Mouse (Mus musculus) heart, embryonic 16.5 days (tissue): Measurements from ENCODE around the gene Klhl40. TPM values are rescaled to one million over a fixed set of nuclear protein-coding genes. Genes with fewer than 3 reads are reported as not detected.

ENCODE experiments used
- ATAC-seq: fragments of 200-750 bp; cut with Nextera tagmentation; replicated peaks from 2 replicates; pipeline ENCODE4 v1.8.0; 2017; ENCODE audit warnings: moderate number of reproducible peaks; ENCODE audit not compliant: insufficient read depth, low FRiP score; ENCODE audit errors: extremely low read depth
- H3K27ac ChIP-seq: fragments of 300-500 bp; sonication (generic); 2 replicates; pipeline ENCODE4 v1.5.1; 2014; ENCODE audit warnings: mild to moderate bottlenecking, low read length, control low read depth, moderate library complexity
- H3K27me3 ChIP-seq: fragments of 300-500 bp; sonication (generic); 2 replicates; pipeline ENCODE4 v1.6.1; 2014; ENCODE audit warnings: low read length, mixed read lengths; ENCODE audit not compliant: control insufficient read depth, insufficient read depth
- H3K36me3 ChIP-seq: fragments of 300-500 bp; sonication (generic); 2 replicates; pipeline ENCODE4 v1.6.1; 2014; ENCODE audit not compliant: control insufficient read depth, insufficient read depth
- H3K4me1 ChIP-seq: fragments of 300-500 bp; sonication (generic); 2 replicates; pipeline ENCODE4 v1.6.1; 2014; ENCODE audit warnings: low read length, mixed read lengths; ENCODE audit not compliant: control insufficient read depth, insufficient read depth
- H3K4me2 ChIP-seq: fragments of 300-500 bp; sonication (generic); 2 replicates; pipeline ENCODE4 v1.6.1; 2014; ENCODE audit warnings: low read depth, mild to moderate bottlenecking, control low read depth, low read length
- H3K4me3 ChIP-seq: fragments of 300-500 bp; sonication (generic); 2 replicates; pipeline ENCODE4 v1.5.1; 2014; ENCODE audit warnings: mild to moderate bottlenecking, control low read depth, low read length
- H3K9ac ChIP-seq: fragments of 300-500 bp; sonication (generic); 2 replicates; pipeline ENCODE4 v1.6.1; 2014; ENCODE audit warnings: low read length, control low read depth
- H3K9me3 ChIP-seq: fragments of 300-500 bp; sonication (generic); replicated peaks from 2 replicates; pipeline ENCODE4 v1.6.1; 2016; ENCODE audit warnings: low read length; ENCODE audit not compliant: control insufficient read depth
- WGBS: fragments of 180-500 bp; shearing (Covaris S2); extraction: QIAGEN DNeasy Blood & Tissue Kit; methylation state at CpG from one replicate; pipeline ENCODE4 v1.1.7; 2014; 5-methylcytosine and 5-hydroxymethylcytosine counted together
- polyA plus RNA-seq: library from polyadenylated mRNA; unstranded; fragments of >200 nt; fragmentation: Nextera tagmentation; extraction: Ambion mirVana; gene quantifications from 2 replicates; pipeline ENCODE4 v1.2.1, GENCODE M21; 2015

The Klhl40 gene
- polyA plus RNA-seq, 1 experiment from 2014 or later, result 6.8 TPM

- no peak overlapping the region for H3K4me3 ChIP-seq
- H3K27ac ChIP-seq, result 0 out of 2 replicates have a peak overlapping the region, but pooled peaks have one; percentile 10
- H3K4me1 ChIP-seq, result peaks cover 17% of the 10 kb centered on the region
- peaks cover 9% of the 10 kb centered on the region for H3K27me3 ChIP-seq
- H3K4me2 ChIP-seq, result no peak overlapping the region
- H3K36me3 ChIP-seq, result peaks cover 9% of the 10 kb centered on the region
- 0 out of 2 replicates have a peak overlapping the region, but pooled peaks have one; percentile 4 for H3K9ac ChIP-seq
- H3K9me3 ChIP-seq, result no peaks in the 10 kb centered on the region
- no peak for ATAC-seq
- 50% methylated on average over 5 of the region's 5 CpGs for WGBS
Observed at GRCm38 (mm10) chr9:121772412-121772811, 5.0 kb upstream of the Klhl40 start.

DNA sequence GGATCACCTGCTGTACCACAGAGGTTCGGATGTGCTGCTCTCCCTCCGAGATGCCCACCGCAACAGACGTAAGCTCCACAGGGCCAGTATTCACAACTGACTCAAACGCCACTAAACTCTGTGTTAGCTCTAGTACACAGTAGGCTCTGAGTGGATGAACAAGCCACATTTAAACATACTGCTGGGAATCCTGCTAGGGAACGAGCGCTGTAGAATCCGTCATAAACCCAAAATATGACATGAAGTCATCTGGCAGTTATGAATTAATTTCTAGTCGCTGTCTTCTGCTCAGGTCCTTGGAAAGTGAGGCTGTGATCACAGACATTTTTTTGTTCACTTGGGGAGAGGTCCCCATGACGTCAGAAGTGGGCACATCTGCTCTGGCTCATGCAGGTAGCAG lies 1.5 kb upstream of the Klhl40 start:
- ATAC-seq, result no peak
- peak overlapping the region; percentile 55 for H3K9ac ChIP-seq
- peaks cover 26% of the 10 kb centered on the region for H3K4me1 ChIP-seq
- H3K27me3 ChIP-seq, result peaks cover 32% of the 10 kb centered on the region
- H3K27ac ChIP-seq, result peak overlapping the region; percentile 85
- H3K4me2 ChIP-seq, result peak overlapping the region; percentile 44; the same call in 1 of the 2 replicates
- no peaks in the 10 kb centered on the region for H3K36me3 ChIP-seq
- WGBS, result 67% methylated on average over 10 of the region's 10 CpGs
- H3K9me3 ChIP-seq, result no peaks in the 10 kb centered on the region
- H3K4me3 ChIP-seq, result no peak overlapping the region

DNA sequence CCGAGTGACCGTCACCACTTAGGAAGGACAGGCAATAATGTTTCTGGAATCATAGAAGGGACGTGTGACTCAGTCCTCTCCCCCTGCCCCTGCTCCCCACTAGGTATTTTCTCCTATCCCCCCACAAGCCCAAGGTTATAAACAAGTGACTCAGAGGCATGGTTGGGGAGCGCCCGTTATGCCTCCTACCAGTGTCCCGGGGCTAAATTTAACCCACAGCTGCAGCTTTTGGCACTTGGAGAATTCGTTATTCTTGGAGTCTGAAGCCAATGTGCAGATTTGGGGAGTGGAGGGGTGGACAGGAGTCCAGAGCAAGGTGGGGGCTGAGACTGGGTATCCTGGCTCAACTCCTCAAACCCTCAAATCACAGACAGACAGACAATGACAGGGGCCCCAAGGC lies 896 bp upstream of the Klhl40 start:
- peak overlapping the region; percentile 55 for H3K9ac ChIP-seq
- WGBS, result 47% methylated on average over 7 of the region's 7 CpGs

GRCm38 (mm10) chr9:121778066-121778624 lies 738 bp downstream of the Klhl40 start:
- 11% methylated on average over 54 of the region's 54 CpGs for WGBS
- Histone ChIP-seq H3K36me3 (no peaks in the 10 kb centered on the region), H3K4me2 (peak overlapping the region; percentile 84), H3K4me1 (peaks cover 28% of the 10 kb centered on the region), H3K9ac (peak overlapping the region; percentile 63), H3K4me3 (peak overlapping the region; percentile 49), H3K27ac (no peak overlapping the region), H3K9me3 (no peaks in the 10 kb centered on the region), H3K27me3 (peaks cover 32% of the 10 kb centered on the region)
- 0 out of 2 replicates have a peak, but pooled peaks have one; percentile 4 for ATAC-seq

More for the DNA sequence above, 896 bp upstream of the Klhl40 start:
- ATAC-seq, result peak; percentile 63
- peak overlapping the region; percentile 44; the same call in 1 of the 2 replicates for H3K4me2 ChIP-seq
- H3K27ac ChIP-seq, result peak overlapping the region; percentile 85
- peaks cover 32% of the 10 kb centered on the region for H3K27me3 ChIP-seq
- peaks cover 26% of the 10 kb centered on the region for H3K4me1 ChIP-seq
- H3K4me3 ChIP-seq, result no peak overlapping the region
- no peaks in the 10 kb centered on the region for H3K9me3 ChIP-seq
- no peaks in the 10 kb centered on the region for H3K36me3 ChIP-seq

DNA sequence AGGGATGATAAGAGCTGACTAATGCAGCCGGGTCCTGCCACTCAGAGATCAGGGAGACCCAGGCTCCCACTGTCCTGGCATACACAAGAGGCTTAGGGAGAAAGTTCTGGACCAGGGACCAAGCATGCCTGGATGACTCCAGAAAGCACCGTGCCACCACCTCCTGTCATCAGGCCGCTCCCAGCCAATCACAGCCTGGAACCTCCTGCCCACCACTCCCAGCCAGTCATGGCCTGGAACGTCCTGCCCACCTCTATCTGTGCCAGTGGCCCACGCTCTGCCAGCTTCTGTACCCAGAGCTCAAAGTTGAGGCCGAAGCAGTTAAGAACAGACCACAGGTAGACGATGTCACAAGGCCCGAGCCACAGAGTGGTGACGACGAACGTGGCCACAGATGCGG lies 7.4 kb downstream of the Klhl40 start:
- Histone ChIP-seq H3K4me1 (peaks cover 2% of the 10 kb centered on the region; the same call in 1 of the 2 replicates), H3K36me3 (no peaks in the 10 kb centered on the region), H3K9ac (no peak overlapping the region), H3K4me3 (no peak overlapping the region), H3K9me3 (no peaks in the 10 kb centered on the region), H3K27me3 (0 out of 2 replicates have a peak, but pooled peaks cover 4% of the 10 kb centered on the region), H3K4me2 (no peak overlapping the region), H3K27ac (no peak overlapping the region)
- 76% methylated on average over 12 of the region's 12 CpGs for WGBS
- ATAC-seq, result 0 out of 2 replicates have a peak, but pooled peaks have one; percentile 43

DNA sequence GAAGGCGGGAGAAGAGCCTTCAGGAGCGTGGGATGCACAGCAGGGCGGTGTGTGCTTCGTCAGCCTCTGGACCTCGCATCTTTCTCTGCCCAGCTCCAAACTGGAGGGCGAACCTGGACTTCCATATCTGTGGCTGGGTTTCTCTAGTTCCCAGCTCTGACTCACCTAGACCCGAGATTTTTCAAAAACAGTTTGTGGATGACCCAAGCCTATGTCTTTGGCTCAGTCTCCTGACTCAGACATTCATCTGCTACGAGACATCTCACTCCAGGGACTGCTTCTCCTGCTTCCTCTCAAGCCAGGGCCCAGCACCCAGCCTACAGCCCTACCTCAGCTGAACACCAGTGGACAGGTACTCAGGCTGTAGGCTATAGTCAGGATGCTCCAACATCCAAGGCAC lies 7.9 kb downstream of the Klhl40 start:
- H3K4me1 ChIP-seq, result peaks cover 2% of the 10 kb centered on the region; the same call in 1 of the 2 replicates
- no peak overlapping the region for H3K4me2 ChIP-seq
- H3K36me3 ChIP-seq, result no peaks in the 10 kb centered on the region
- H3K27me3 ChIP-seq, result 0 out of 2 replicates have a peak, but pooled peaks cover 3% of the 10 kb centered on the region
- H3K4me3 ChIP-seq, result no peak overlapping the region
- no peak for ATAC-seq
- H3K9ac ChIP-seq, result no peak overlapping the region
- no peaks in the 10 kb centered on the region for H3K9me3 ChIP-seq
- no peak overlapping the region for H3K27ac ChIP-seq
- 83% methylated on average over 8 of the region's 8 CpGs for WGBS

GRCm38 (mm10) chr9:121786359-121786758 lies 9.0 kb downstream of the Klhl40 start:
- Histone ChIP-seq H3K4me2 (no peak overlapping the region), H3K4me3 (no peak overlapping the region), H3K9ac (no peak overlapping the region), H3K36me3 (no peaks in the 10 kb centered on the region), H3K27me3 (no peaks in the 10 kb centered on the region), H3K9me3 (no peaks in the 10 kb centered on the region), H3K4me1 (peaks cover 12% of the 10 kb centered on the region), H3K27ac (no peak overlapping the region)
- ATAC-seq, result no peak
- WGBS, result 79% methylated on average over 2 of the region's 2 CpGs

GRCm38 (mm10) chr9:121791206-121791605 lies 13.8 kb downstream of the Klhl40 start:
- H3K4me3 ChIP-seq, result peak overlapping the region; percentile 48
- peak overlapping the region; percentile 88 for H3K27ac ChIP-seq
- peak overlapping the region; percentile 35 for H3K9ac ChIP-seq
- peaks cover 36% of the 10 kb centered on the region for H3K4me1 ChIP-seq
- ATAC-seq, result peak; percentile 51
- 7% methylated on average over 5 of the region's 5 CpGs for WGBS
- peak overlapping the region; percentile 63 for H3K4me2 ChIP-seq
- H3K36me3 ChIP-seq, result no peaks in the 10 kb centered on the region
- H3K27me3 ChIP-seq, result no peaks in the 10 kb centered on the region
- no peaks in the 10 kb centered on the region for H3K9me3 ChIP-seq

- WGBS, result 19% methylated on average over 24 of the region's 24 CpGs
- Histone ChIP-seq H3K27ac (peak within 1 kb of the TSS; percentile 88), H3K4me2 (peak within 1 kb of the TSS; percentile 63), H3K36me3 (no peaks in the 10 kb centered on the region), H3K9ac (peak within 1 kb of the TSS; percentile 61), H3K4me3 (peak within 1 kb of the TSS; percentile 48), H3K9me3 (no peaks in the 10 kb centered on the region), H3K4me1 (peaks cover 36% of the 10 kb centered on the region), H3K27me3 (no peaks in the 10 kb centered on the region)
- ATAC-seq, result peak; percentile 77
Observed at GRCm38 (mm10) chr9:121791757-121792521, 14.5 kb downstream of the Klhl40 start, which contains the start of gene Hhatl. TSS of gene Hhatl (minus strand) at chr9:121792507.
